In the genomic region with DNA sequence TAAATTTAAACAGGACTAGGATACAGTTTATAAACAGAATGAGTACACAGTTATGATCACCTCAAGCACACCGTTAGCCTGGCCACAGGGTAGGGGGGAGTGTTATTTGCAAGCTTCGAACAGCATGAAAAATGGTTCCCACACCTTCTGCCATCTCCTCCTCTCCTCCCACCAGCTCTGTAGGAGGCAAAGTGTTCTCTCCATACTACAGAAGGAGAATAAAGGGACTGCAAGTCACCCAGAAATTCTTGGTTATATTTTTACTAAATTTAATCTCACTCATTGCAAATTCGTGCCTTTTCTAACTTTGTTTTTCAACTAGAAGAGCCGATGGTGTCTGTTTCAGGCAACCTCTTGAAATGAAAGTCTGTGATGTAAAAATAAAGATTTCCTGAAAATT, we compare ENCODE assay signal across 16 mouse cellular contexts. TPM values are rescaled to one million over a fixed set of nuclear protein-coding genes. Genes with fewer than 3 reads are reported as not detected.
DNase-seq lines count a peak whose midpoint lies in the region.
"Had no signal": no experiment of that assay in that cellular context is flagged by ENCODE, and none has a peak within 500 bp of the region (broad histone marks: within the 10 kb centered on the region; RNA-seq: fewer than 3 reads in every experiment).

No protein-coding gene starts in this region.

- intact Hi-C loops in left cerebral cortex, postnatal 14 days (cut with DNase I) = no loop called here

- DNase-seq in frontal cortex, adult 2 months (ENCODE audit: extremely low spot score in 1 of 2, low spot score in 1 of 2) = peak; percentile 23 to 42
- no peak for DNase-seq in frontal cortex, postnatal 25 days (ENCODE audit: low spot score in 2 of 2)
- peak; percentile 27 to 31 for DNase-seq in left cerebral cortex, adult 18-20 months (ENCODE audit: low spot score in 2 of 2)
- no peak for DNase-seq in left cerebral cortex, postnatal 14 days (ENCODE audit: low spot score in 2 of 2)
- DNase-seq in right cerebral cortex, adult 18-20 months = peak; percentile 50
- no peak for DNase-seq in right cerebral cortex, adult 2 months (ENCODE audit: low spot score in 2 of 2)
- peak; percentile 50 for DNase-seq in telencephalon, adult 2 months (ENCODE audit: low read depth, low spot score)
- DNase-seq in neural tube, embryonic 10.5 days (ENCODE audit: extremely low spot score, low spot score) = no peak
- DNase-seq: adrenal gland, adult 2 months; adrenal gland, postnatal 10 days; adrenal gland, postnatal 25 days; cerebellum, adult 11-12 months; cerebellum, adult 2 months; cerebellum, adult 9-10 months; cerebellum, postnatal 10 days; cerebellum, postnatal 25 days had no signal

RNA-seq across cellular contexts. Expression of a gene that starts 18.9 kb away (rescaled TPM):
- 25.1 and 30.1 TPM in 2 replicates for polyA plus RNA-seq in frontal cortex, adult 2 months (2012; rRNA removed)
- total RNA-seq in left cerebral cortex, adult 18-20 months (2021) = 10 to 100 TPM; 17.9 to 18.1 TPM
- 10 to 100 TPM; 19.1 to 19.2 TPM for total RNA-seq in left cerebral cortex, postnatal 14 days (2021)

Comparison
In these comparisons a context has a peak if more than half of its experiments do, and no peak if none do; other contexts are left out.
1. DNase-seq: peak in frontal cortex, adult 2 months (2 of 2), left cerebral cortex, adult 18-20 months (2 of 2), right cerebral cortex, adult 18-20 months (single experiment) and telencephalon, adult 2 months (single experiment); none in frontal cortex, postnatal 25 days (0 of 2), left cerebral cortex, postnatal 14 days (0 of 2), right cerebral cortex, adult 2 months (0 of 2) and neural tube, embryonic 10.5 days (single experiment).